Mouse (Mus musculus) forebrain, embryonic 16.5 days (tissue): ENCODE measurements around the gene Rhbdf1. TPM values are rescaled to one million over a fixed set of nuclear protein-coding genes. Genes with fewer than 3 reads are reported as not detected.

Experiments
- ATAC-seq: fragments of 200-750 bp; cut with Nextera tagmentation; 2 replicates; pipeline ENCODE4 v1.8.0; 2017; ENCODE audit warnings: mild to moderate bottlenecking, moderate library complexity
- H3K27ac ChIP-seq: fragments of 300-500 bp; sonication (generic); 2 replicates; pipeline ENCODE4 v1.5.1; 2014; ENCODE audit warnings: low read length, control low read depth
- H3K27me3 ChIP-seq: fragments of 300-500 bp; sonication (generic); replicated peaks from 2 replicates; pipeline ENCODE4 v1.6.1; 2014; ENCODE audit warnings: low read length; ENCODE audit not compliant: control insufficient read depth, insufficient read depth
- H3K36me3 ChIP-seq: fragments of 300-500 bp; sonication (generic); 2 replicates; pipeline ENCODE4 v1.6.1; 2014; ENCODE audit not compliant: control insufficient read depth, insufficient read depth
- H3K4me1 ChIP-seq: fragments of 300-500 bp; sonication (generic); replicated peaks from 2 replicates; pipeline ENCODE4 v1.6.1; 2014; ENCODE audit warnings: low read length; ENCODE audit not compliant: control insufficient read depth, insufficient read depth
- H3K4me2 ChIP-seq: fragments of 300-500 bp; sonication (generic); 2 replicates; pipeline ENCODE4 v1.6.1; 2014; ENCODE audit warnings: mild to moderate bottlenecking, low read length, control low read depth
- H3K4me3 ChIP-seq: fragments of 300-500 bp; sonication (generic); replicated peaks from 2 replicates; pipeline ENCODE4 v1.5.1; 2014; ENCODE audit warnings: mild to moderate bottlenecking, low read length, control low read depth
- H3K9ac ChIP-seq: fragments of 300-500 bp; sonication (generic); replicated peaks from 2 replicates; pipeline ENCODE4 v1.6.1; 2014; ENCODE audit warnings: low read depth, low read length, control low read depth
- H3K9me3 ChIP-seq: fragments of 300-500 bp; sonication (generic); 2 replicates; pipeline ENCODE4 v1.6.1; 2016; ENCODE audit warnings: low read length; ENCODE audit not compliant: control insufficient read depth
- WGBS: fragments of 180-500 bp; shearing (Covaris S2); extraction: QIAGEN DNeasy Blood & Tissue Kit; methylation state at CpG from one replicate; pipeline ENCODE4 v1.1.7; 2014; 5-methylcytosine and 5-hydroxymethylcytosine counted together
- polyA plus RNA-seq: library from polyadenylated mRNA; unstranded; fragments of >200 nt; fragmentation: Nextera tagmentation; extraction: Ambion mirVana; gene quantifications from 2 replicates; pipeline ENCODE4 v1.2.1, GENCODE M21; 2015

Gene Rhbdf1
- polyA plus RNA-seq, 1 experiment from 2014 or later, result 21.1 TPM

- Histone ChIP-seq H3K9me3 (no peaks in the 10 kb centered on the region), H3K4me2 (no peak overlapping the region), H3K27ac (0 out of 2 replicates have a peak overlapping the region, but pooled peaks have one; percentile 12), H3K27me3 (no peaks in the 10 kb centered on the region), H3K4me1 (peaks cover 47% of the 10 kb centered on the region), H3K4me3 (no peak overlapping the region), H3K36me3 (peaks cover 5% of the 10 kb centered on the region; the same call in 1 of the 2 replicates), H3K9ac (no peak overlapping the region)
- 87% methylated on average over 3 of the region's 3 CpGs for WGBS
- ATAC-seq, result no peak
Measured at GRCm38 (mm10) chr11:32233895-32234294, 11.8 kb upstream of the Rhbdf1 start.

DNA sequence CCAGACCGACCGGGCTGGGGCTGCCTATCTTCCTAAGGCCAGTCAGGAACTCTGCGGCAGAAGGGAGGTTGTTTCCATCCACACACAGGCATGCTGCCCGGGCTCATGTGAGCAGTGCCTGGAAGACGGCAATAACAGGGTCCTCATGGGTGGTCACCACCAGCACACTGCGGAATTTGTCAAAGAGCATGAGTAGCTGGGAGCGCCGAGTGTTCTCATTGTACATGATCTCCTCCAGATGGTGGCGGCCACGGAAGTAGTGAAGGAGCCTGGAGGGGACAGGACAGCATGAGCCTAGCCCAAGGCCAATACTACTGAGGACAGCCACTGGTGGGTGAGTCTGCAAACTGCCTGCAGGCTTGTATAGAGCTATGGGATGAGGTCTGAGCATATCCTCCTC is 10.7 kb upstream of the Rhbdf1 start:
- Histone ChIP-seq H3K4me3 (no peak overlapping the region), H3K4me1 (peaks cover 42% of the 10 kb centered on the region), H3K9me3 (no peaks in the 10 kb centered on the region), H3K27me3 (no peaks in the 10 kb centered on the region), H3K4me2 (no peak overlapping the region), H3K9ac (no peak overlapping the region), H3K36me3 (peaks cover 5% of the 10 kb centered on the region; the same call in 1 of the 2 replicates), H3K27ac (no peak overlapping the region)
- 77% methylated on average over 10 of the region's 10 CpGs for WGBS
- no peak for ATAC-seq

- no peak for ATAC-seq
- no peak overlapping the region for H3K9ac ChIP-seq
- peaks cover 5% of the 10 kb centered on the region; the same call in 1 of the 2 replicates for H3K36me3 ChIP-seq
- H3K9me3 ChIP-seq, result no peaks in the 10 kb centered on the region
- H3K4me2 ChIP-seq, result no peak overlapping the region
- no peak overlapping the region for H3K27ac ChIP-seq
- peaks cover 36% of the 10 kb centered on the region for H3K4me1 ChIP-seq
- WGBS, result 93% methylated on average over 2 of the region's 2 CpGs
- H3K4me3 ChIP-seq, result no peak overlapping the region
- H3K27me3 ChIP-seq, result no peaks in the 10 kb centered on the region
Measured at GRCm38 (mm10) chr11:32231125-32231524, 9.0 kb upstream of the Rhbdf1 start.

GRCm38 (mm10) chr11:32230220-32230619 is 8.1 kb upstream of the Rhbdf1 start:
- Histone ChIP-seq H3K4me2 (no peak overlapping the region), H3K27ac (no peak overlapping the region), H3K36me3 (peaks cover 5% of the 10 kb centered on the region; the same call in 1 of the 2 replicates), H3K4me1 (peaks cover 34% of the 10 kb centered on the region), H3K27me3 (no peaks in the 10 kb centered on the region), H3K4me3 (no peak overlapping the region), H3K9ac (no peak overlapping the region), H3K9me3 (no peaks in the 10 kb centered on the region)
- WGBS, result 78% methylated on average over 4 of the region's 4 CpGs
- no peak for ATAC-seq

GRCm38 (mm10) chr11:32228292-32228845 is 6.3 kb upstream of the Rhbdf1 start:
- 98% methylated on average over 3 of the region's 3 CpGs for WGBS
- H3K27ac ChIP-seq, result no peak overlapping the region
- no peaks in the 10 kb centered on the region for H3K9me3 ChIP-seq
- H3K4me3 ChIP-seq, result no peak overlapping the region
- no peak overlapping the region for H3K9ac ChIP-seq
- peaks cover 25% of the 10 kb centered on the region for H3K4me1 ChIP-seq
- H3K27me3 ChIP-seq, result peaks cover 6% of the 10 kb centered on the region
- H3K4me2 ChIP-seq, result no peak overlapping the region
- peaks cover 5% of the 10 kb centered on the region; the same call in 1 of the 2 replicates for H3K36me3 ChIP-seq
- ATAC-seq, result no peak

- 83% methylated on average over 9 of the region's 9 CpGs for WGBS
- H3K4me3 ChIP-seq, result no peak overlapping the region
Measured at GRCm38 (mm10) chr11:32227555-32227954, 5.5 kb upstream of the Rhbdf1 start.

GRCm38 (mm10) chr11:32227041-32227440 is 4.9 kb upstream of the Rhbdf1 start:
- Histone ChIP-seq H3K4me2 (peak overlapping the region; percentile 79), H3K9ac (peak overlapping the region; percentile 88), H3K27ac (no peak overlapping the region), H3K36me3 (peaks cover 5% of the 10 kb centered on the region; the same call in 1 of the 2 replicates), H3K9me3 (no peaks in the 10 kb centered on the region), H3K4me1 (peaks cover 33% of the 10 kb centered on the region), H3K27me3 (peaks cover 9% of the 10 kb centered on the region), H3K4me3 (peak overlapping the region; percentile 68)
- ATAC-seq, result no peak
- WGBS, result 21% methylated on average over 1 of the region's 1 CpGs

More at GRCm38 (mm10) chr11:32227555-32227954, 5.5 kb upstream of the Rhbdf1 start:
- H3K4me2 ChIP-seq, result no peak overlapping the region
- peaks cover 9% of the 10 kb centered on the region for H3K27me3 ChIP-seq
- peaks cover 5% of the 10 kb centered on the region; the same call in 1 of the 2 replicates for H3K36me3 ChIP-seq
- ATAC-seq, result no peak
- H3K4me1 ChIP-seq, result peaks cover 28% of the 10 kb centered on the region
- no peak overlapping the region for H3K27ac ChIP-seq
- peak overlapping the region; percentile 2; the same call in 1 of the 2 replicates for H3K9ac ChIP-seq
- H3K9me3 ChIP-seq, result no peaks in the 10 kb centered on the region

DNA sequence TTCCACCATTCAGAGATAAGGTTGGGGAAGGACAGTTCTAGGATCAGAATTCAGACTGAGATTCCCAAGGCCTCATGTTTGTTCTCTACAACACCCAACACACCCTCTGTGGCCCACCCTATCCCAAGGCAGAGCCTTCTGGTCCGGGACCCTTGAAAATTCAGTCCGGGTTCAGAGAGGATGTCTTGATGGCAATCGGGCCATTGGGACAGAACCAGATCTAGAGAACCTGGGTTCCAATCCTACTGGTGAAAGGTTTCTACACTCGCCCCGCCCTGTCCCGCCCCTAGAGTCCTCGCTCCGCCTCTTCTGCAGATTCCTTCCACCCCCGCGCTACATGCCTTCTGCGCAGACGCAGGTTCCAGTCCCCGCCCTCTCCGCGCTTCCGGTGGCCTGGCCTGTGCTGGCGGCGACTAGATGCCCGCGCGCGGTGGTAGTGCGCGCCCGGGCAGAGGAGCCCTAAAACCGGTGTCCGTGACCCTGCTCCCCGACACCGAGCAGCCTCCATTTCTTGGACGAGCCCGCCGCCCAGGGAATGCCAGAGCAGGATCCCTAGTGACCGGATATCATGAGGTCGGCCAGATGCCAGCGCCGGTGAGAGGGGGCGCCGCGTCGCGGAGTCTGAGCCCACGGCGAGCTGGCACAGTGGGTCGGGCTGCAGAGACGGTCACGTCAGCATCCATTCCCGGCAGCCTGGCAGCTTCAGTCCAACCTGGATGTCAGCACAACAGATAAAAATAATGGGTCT is 4.2 kb upstream of the Rhbdf1 start, which contains the start of gene Mpg:
Mpg (plus strand) TSS at position 382 of the 748 bp plus-strand sequence.
- Histone ChIP-seq H3K9ac (peak within 1 kb of the TSS; percentile 88), H3K4me1 (peaks cover 38% of the 10 kb centered on the region), H3K36me3 (peaks cover 1% of the 10 kb centered on the region; the same call in 1 of the 2 replicates), H3K4me3 (peak within 1 kb of the TSS; percentile 68), H3K9me3 (no peaks in the 10 kb centered on the region), H3K4me2 (peak within 1 kb of the TSS; percentile 79), H3K27ac (peak within 1 kb of the TSS; percentile 69), H3K27me3 (peaks cover 12% of the 10 kb centered on the region)
- ATAC-seq, result peak; percentile 79
- WGBS, result 3% methylated on average over 47 of the region's 47 CpGs
